Mouse (Mus musculus): Measurements from ENCODE around the gene Gpr12. TPM values are rescaled to one million over a fixed set of nuclear protein-coding genes. Genes with fewer than 3 reads are reported as not detected.
"Not testable (repeated sequence)": the region's sequence is repeated elsewhere in the genome, so short reads cannot be mapped to it uniquely, and the experiment has no call there.

Gene Gpr12
- polyA plus RNA-seq, 1 experiment from 2014 or later = 0.62 TPM

DNA sequence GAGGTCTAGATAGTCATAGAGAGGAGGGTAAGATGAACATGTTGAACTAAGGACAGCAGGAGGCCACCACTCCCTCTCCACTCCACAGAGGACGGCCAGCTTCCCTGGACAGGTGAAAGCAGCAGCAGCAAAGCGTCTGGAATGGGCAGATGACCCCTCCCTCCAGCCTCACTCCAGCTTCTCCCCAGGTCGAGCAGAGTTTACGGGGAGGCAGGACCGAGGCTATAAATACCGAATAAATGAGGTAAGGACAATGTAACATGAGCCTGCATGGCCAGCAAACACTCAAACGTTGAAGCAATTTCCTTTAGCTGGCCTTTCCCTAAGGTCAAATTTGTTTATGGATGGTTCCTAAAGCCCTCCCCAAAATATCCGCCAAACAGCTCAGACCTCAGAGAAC lies 26.0 kb upstream of the Gpr12 start:
- no peak overlapping the region for H3K4me2 ChIP-seq (ENCODE audit: low read length)
- ATAC-seq (replicated peaks; ENCODE audit: low FRiP score, low TSS enrichment, low read depth) (peak; percentile 63), DNase-seq (ENCODE audit: low spot score) (no peak)
- no peak overlapping the region for H3K9ac ChIP-seq (ENCODE audit: low read length)
- no peaks in the 10 kb centered on the region for H3K36me3 ChIP-seq (ENCODE audit: control insufficient read depth, insufficient read depth, low read length)
- WGBS = 3% methylated on average over 8 of the region's 8 CpGs
- no peaks in the 10 kb centered on the region for H3K27me3 ChIP-seq (replicated peaks; ENCODE audit: control insufficient read depth, insufficient read depth, low read length)
- no peak overlapping the region for H3K4me3 ChIP-seq (ENCODE audit: low read depth, low read length)
- no peaks in the 10 kb centered on the region for H3K9me3 ChIP-seq (ENCODE audit: control insufficient read depth, low read length)
- H3K27ac ChIP-seq (ENCODE audit: low read depth) = no peak overlapping the region
- H3K4me1 ChIP-seq (replicated peaks; ENCODE audit: control insufficient read depth, insufficient read depth, low read length) = no peaks in the 10 kb centered on the region

GRCm38 (mm10) chr5:146609646-146610045 lies 24.6 kb upstream of the Gpr12 start:
- Histone ChIP-seq H3K9me3 (ENCODE audit: control insufficient read depth, low read length) (no peaks in the 10 kb centered on the region), H3K4me1 (replicated peaks; ENCODE audit: control insufficient read depth, insufficient read depth, low read length) (no peaks in the 10 kb centered on the region), H3K36me3 (ENCODE audit: control insufficient read depth, insufficient read depth, low read length) (no peaks in the 10 kb centered on the region), H3K4me3 (ENCODE audit: low read depth, low read length) (no peak overlapping the region), H3K27ac (ENCODE audit: low read depth) (no peak overlapping the region), H3K9ac (ENCODE audit: low read length) (no peak overlapping the region), H3K27me3 (replicated peaks; ENCODE audit: control insufficient read depth, insufficient read depth, low read length) (no peaks in the 10 kb centered on the region), H3K4me2 (ENCODE audit: low read length) (no peak overlapping the region)
- no peak for DNase-seq (ENCODE audit: low spot score)
- no peak for ATAC-seq (replicated peaks; ENCODE audit: low FRiP score, low TSS enrichment, low read depth)
- WGBS = 57% methylated on average over 10 of the region's 10 CpGs

GRCm38 (mm10) chr5:146607816-146608215 lies 22.8 kb upstream of the Gpr12 start:
- ATAC-seq (replicated peaks; ENCODE audit: low FRiP score, low TSS enrichment, low read depth) = no peak
- WGBS = 67% methylated on average over 5 of the region's 5 CpGs

GRCm38 (mm10) chr5:146606895-146607294 lies 21.9 kb upstream of the Gpr12 start:
- Histone ChIP-seq H3K27me3 (replicated peaks; ENCODE audit: control insufficient read depth, insufficient read depth, low read length) (no peaks in the 10 kb centered on the region), H3K4me2 (ENCODE audit: low read length) (no peak overlapping the region), H3K36me3 (ENCODE audit: control insufficient read depth, insufficient read depth, low read length) (no peaks in the 10 kb centered on the region), H3K4me3 (ENCODE audit: low read depth, low read length) (no peak overlapping the region), H3K9ac (ENCODE audit: low read length) (no peak overlapping the region), H3K27ac (ENCODE audit: low read depth) (no peak overlapping the region), H3K9me3 (ENCODE audit: control insufficient read depth, low read length) (no peaks in the 10 kb centered on the region), H3K4me1 (replicated peaks; ENCODE audit: control insufficient read depth, insufficient read depth, low read length) (no peaks in the 10 kb centered on the region)
- ATAC-seq (replicated peaks; ENCODE audit: low FRiP score, low TSS enrichment, low read depth) (no peak), DNase-seq (ENCODE audit: low spot score) (no peak)
- 84% methylated on average over 5 of the region's 5 CpGs for WGBS

More at GRCm38 (mm10) chr5:146607816-146608215, 22.8 kb upstream of the Gpr12 start:
- Histone ChIP-seq H3K27me3 (replicated peaks; ENCODE audit: control insufficient read depth, insufficient read depth, low read length) (no peaks in the 10 kb centered on the region), H3K9ac (ENCODE audit: low read length) (no peak overlapping the region), H3K27ac (ENCODE audit: low read depth) (no peak overlapping the region), H3K4me3 (ENCODE audit: low read depth, low read length) (no peak overlapping the region), H3K4me2 (ENCODE audit: low read length) (no peak overlapping the region), H3K4me1 (replicated peaks; ENCODE audit: control insufficient read depth, insufficient read depth, low read length) (no peaks in the 10 kb centered on the region), H3K9me3 (ENCODE audit: control insufficient read depth, low read length) (no peaks in the 10 kb centered on the region), H3K36me3 (ENCODE audit: control insufficient read depth, insufficient read depth, low read length) (no peaks in the 10 kb centered on the region)
- no peak for DNase-seq (ENCODE audit: low spot score)

- H3K4me3 ChIP-seq (ENCODE audit: low read depth, low read length) = no peak overlapping the region
- ATAC-seq (replicated peaks; ENCODE audit: low FRiP score, low TSS enrichment, low read depth) (no peak), DNase-seq (ENCODE audit: low spot score) (no peak)
- H3K9me3 ChIP-seq (ENCODE audit: control insufficient read depth, low read length) = no peaks in the 10 kb centered on the region
- WGBS = 62% methylated on average over 5 of the region's 5 CpGs
- no peak overlapping the region for H3K27ac ChIP-seq (ENCODE audit: low read depth)
- H3K4me2 ChIP-seq (ENCODE audit: low read length) = no peak overlapping the region
- no peak overlapping the region for H3K9ac ChIP-seq (ENCODE audit: low read length)
- no peaks in the 10 kb centered on the region for H3K4me1 ChIP-seq (replicated peaks; ENCODE audit: control insufficient read depth, insufficient read depth, low read length)
- no peaks in the 10 kb centered on the region for H3K27me3 ChIP-seq (replicated peaks; ENCODE audit: control insufficient read depth, insufficient read depth, low read length)
- no peaks in the 10 kb centered on the region for H3K36me3 ChIP-seq (ENCODE audit: control insufficient read depth, insufficient read depth, low read length)
Observed at GRCm38 (mm10) chr5:146606221-146606620, 21.2 kb upstream of the Gpr12 start.

GRCm38 (mm10) chr5:146599970-146600369 lies 14.9 kb upstream of the Gpr12 start:
- Histone ChIP-seq H3K4me2 (ENCODE audit: low read length) (no peak overlapping the region), H3K27me3 (replicated peaks; ENCODE audit: control insufficient read depth, insufficient read depth, low read length) (no peaks in the 10 kb centered on the region), H3K9ac (ENCODE audit: low read length) (no peak overlapping the region), H3K4me3 (ENCODE audit: low read depth, low read length) (no peak overlapping the region), H3K27ac (ENCODE audit: low read depth) (no peak overlapping the region), H3K9me3 (ENCODE audit: control insufficient read depth, low read length) (no peaks in the 10 kb centered on the region), H3K4me1 (replicated peaks; ENCODE audit: control insufficient read depth, insufficient read depth, low read length) (no peaks in the 10 kb centered on the region), H3K36me3 (ENCODE audit: control insufficient read depth, insufficient read depth, low read length) (no peaks in the 10 kb centered on the region)
- WGBS = 72% methylated on average over 5 of the region's 5 CpGs
- ATAC-seq (replicated peaks; ENCODE audit: low FRiP score, low TSS enrichment, low read depth) (no peak), DNase-seq (ENCODE audit: low spot score) (no peak)

DNA sequence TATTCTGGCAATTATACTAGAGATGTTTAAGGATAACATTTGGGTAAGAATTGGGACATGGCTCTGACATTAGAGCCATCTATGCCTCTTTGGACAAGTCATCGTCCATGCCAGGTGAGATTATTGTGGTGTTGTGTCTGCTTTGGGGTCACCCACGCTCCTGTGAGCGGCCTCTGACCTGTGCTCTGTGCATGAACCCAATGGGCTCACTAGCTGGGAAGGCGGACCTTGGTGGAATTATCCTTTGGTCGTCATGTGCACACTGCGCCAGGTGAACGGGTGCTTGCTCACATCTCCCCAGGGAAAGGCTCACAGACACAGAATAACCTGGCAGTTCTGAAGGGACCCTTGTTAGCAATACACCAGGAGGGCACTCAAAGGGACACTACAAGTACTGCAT lies 14.2 kb upstream of the Gpr12 start:
- H3K9me3 ChIP-seq (ENCODE audit: control insufficient read depth, low read length); DNase-seq (ENCODE audit: low spot score); ATAC-seq (replicated peaks; ENCODE audit: low FRiP score, low TSS enrichment, low read depth); H3K36me3 ChIP-seq (ENCODE audit: control insufficient read depth, insufficient read depth, low read length); H3K27ac ChIP-seq (ENCODE audit: low read depth); H3K27me3 ChIP-seq (replicated peaks; ENCODE audit: control insufficient read depth, insufficient read depth, low read length); H3K4me3 ChIP-seq (ENCODE audit: low read depth, low read length); H3K4me1 ChIP-seq (replicated peaks; ENCODE audit: control insufficient read depth, insufficient read depth, low read length); H3K9ac ChIP-seq (ENCODE audit: low read length); H3K4me2 ChIP-seq (ENCODE audit: low read length): not testable (repeated sequence)
- 87% methylated on average over 7 of the region's 7 CpGs for WGBS

- Histone ChIP-seq H3K27me3 (replicated peaks; ENCODE audit: control insufficient read depth, insufficient read depth, low read length) (no peaks in the 10 kb centered on the region), H3K9me3 (ENCODE audit: control insufficient read depth, low read length) (no peaks in the 10 kb centered on the region), H3K4me1 (replicated peaks; ENCODE audit: control insufficient read depth, insufficient read depth, low read length) (no peaks in the 10 kb centered on the region), H3K9ac (ENCODE audit: low read length) (no peak overlapping the region), H3K4me2 (ENCODE audit: low read length) (no peak overlapping the region), H3K36me3 (ENCODE audit: control insufficient read depth, insufficient read depth, low read length) (no peaks in the 10 kb centered on the region), H3K4me3 (ENCODE audit: low read depth, low read length) (no peak overlapping the region), H3K27ac (ENCODE audit: low read depth) (no peak overlapping the region)
- ATAC-seq (replicated peaks; ENCODE audit: low FRiP score, low TSS enrichment, low read depth) (no peak), DNase-seq (ENCODE audit: low spot score) (no peak)
- 89% methylated on average over 27 of the region's 27 CpGs for WGBS
Observed at GRCm38 (mm10) chr5:146598215-146599119, 13.4 kb upstream of the Gpr12 start.

DNA sequence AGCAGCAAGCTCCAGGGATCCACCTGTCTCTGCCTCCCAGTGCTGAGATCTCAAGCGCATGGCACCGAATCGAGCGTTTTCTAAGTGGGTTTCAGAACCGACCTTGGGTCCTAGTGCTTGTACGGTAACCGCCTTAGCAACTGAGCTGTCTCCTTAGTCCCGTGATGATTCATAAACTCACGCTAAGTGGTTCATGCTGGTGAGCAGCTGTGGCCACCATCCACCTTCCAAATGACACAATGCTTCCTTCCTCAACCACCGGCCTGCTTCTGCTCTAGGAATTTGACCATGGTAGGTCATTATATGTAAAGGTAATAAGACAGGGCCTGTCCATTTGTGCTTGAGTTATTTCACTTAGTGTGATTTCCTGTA lies 12.4 kb upstream of the Gpr12 start:
- no peak for DNase-seq (ENCODE audit: low spot score)
- no peaks in the 10 kb centered on the region for H3K36me3 ChIP-seq (ENCODE audit: control insufficient read depth, insufficient read depth, low read length)
- no peak overlapping the region for H3K27ac ChIP-seq (ENCODE audit: low read depth)
- no peaks in the 10 kb centered on the region for H3K27me3 ChIP-seq (replicated peaks; ENCODE audit: control insufficient read depth, insufficient read depth, low read length)
- 90% methylated on average over 10 of the region's 10 CpGs for WGBS
- no peak overlapping the region for H3K4me3 ChIP-seq (ENCODE audit: low read depth, low read length)
- H3K4me2 ChIP-seq (ENCODE audit: low read length) = no peak overlapping the region
- H3K4me1 ChIP-seq (replicated peaks; ENCODE audit: control insufficient read depth, insufficient read depth, low read length) = no peaks in the 10 kb centered on the region
- H3K9me3 ChIP-seq (ENCODE audit: control insufficient read depth, low read length) = no peaks in the 10 kb centered on the region
- H3K9ac ChIP-seq (ENCODE audit: low read length) = no peak overlapping the region
- no peak for ATAC-seq (replicated peaks; ENCODE audit: low FRiP score, low TSS enrichment, low read depth)

All from intestine, embryonic 14.5 days (tissue).